Mouse (Mus musculus) gastrocnemius, postnatal 4 days (tissue): ENCODE measurements around the gene Hao2. TPM values are rescaled to one million over a fixed set of nuclear protein-coding genes. Genes with fewer than 3 reads are reported as not detected.

Experiments
- DNase-seq, 2 experiments: peaks; one replicate each; pipeline ENCODE4 v3.0.0; 2021 to 2022; ENCODE audit warnings: low spot score in 2 of 2, mixed read lengths in 2 of 2
- total RNA-seq, 2 experiments: library from RNA; stranded (reverse); gene quantifications; 2 replicates each; pipeline ENCODE4 v1.2.3; 2021

The Hao2 gene
- total RNA-seq, 2 experiments from 2014 or later: 0.34 TPM; not detected in 1

DNA sequence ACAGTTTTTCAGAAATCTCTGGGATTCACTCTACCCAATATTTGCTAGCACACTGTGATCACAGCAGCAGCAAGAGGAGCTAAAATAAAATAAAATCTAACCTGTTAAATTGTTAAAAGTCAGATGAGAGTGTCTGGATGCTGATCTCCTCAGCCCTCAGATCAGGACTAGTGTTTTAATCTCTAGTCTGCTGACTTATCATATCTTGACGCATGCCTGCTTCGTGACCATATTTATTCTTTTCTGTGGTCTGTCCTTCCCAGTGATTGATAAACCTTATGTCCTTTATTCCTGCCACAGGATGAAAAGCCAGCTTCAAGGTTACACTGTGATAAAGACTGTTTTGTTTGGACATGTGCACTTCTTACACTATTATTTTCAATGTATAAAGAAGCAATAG is 35.0 kb downstream of the Hao2 start:
- DNase-seq: no peak

- DNase-seq: no peak
Measured at GRCm38 (mm10) chr3:98856892-98857291, 36.1 kb downstream of the Hao2 start.

DNA sequence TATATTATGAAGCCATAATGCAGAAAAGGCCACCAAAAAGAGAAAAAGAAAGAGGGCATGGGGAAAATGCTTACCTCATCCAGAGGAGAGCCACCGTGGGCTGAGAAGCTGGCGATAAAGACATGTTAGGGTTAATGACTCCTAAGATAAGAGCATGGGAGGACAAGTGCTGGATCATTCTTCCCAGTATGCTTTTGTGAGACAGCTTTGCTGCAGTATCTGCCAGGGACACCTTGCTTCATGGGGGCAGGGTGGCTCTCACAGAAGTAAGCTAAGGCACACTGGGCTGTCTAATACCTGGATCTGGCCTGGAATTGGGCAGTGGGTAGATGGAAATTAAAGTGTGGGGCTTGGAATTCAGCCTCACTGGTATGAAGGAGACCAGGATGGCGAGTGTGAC is 37.9 kb downstream of the Hao2 start:
- no peak for DNase-seq

DNA sequence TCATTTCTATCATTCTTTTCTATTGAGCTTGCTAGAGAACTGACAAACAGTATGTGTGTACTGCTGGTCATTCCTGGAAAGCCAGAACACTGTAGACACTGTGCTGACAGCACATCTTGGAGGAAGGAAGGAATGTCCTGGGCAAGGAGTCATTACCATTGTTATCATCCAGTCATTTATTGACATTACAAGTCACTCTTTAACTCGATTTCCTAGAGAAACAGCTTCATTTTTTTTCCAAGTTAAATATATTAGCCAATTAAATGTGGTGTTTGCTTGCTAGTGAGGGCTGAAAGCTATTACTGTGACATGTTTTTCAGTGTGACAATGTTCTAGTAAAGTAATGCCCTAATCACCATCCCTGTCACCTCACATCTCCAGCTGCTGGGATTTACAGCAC is 39.4 kb downstream of the Hao2 start:
- DNase-seq: no peak

GRCm38 (mm10) chr3:98853051-98853450 is 40.0 kb downstream of the Hao2 start:
- DNase-seq: no peak

GRCm38 (mm10) chr3:98852631-98853030 is 40.4 kb downstream of the Hao2 start:
- DNase-seq: no peak

DNA sequence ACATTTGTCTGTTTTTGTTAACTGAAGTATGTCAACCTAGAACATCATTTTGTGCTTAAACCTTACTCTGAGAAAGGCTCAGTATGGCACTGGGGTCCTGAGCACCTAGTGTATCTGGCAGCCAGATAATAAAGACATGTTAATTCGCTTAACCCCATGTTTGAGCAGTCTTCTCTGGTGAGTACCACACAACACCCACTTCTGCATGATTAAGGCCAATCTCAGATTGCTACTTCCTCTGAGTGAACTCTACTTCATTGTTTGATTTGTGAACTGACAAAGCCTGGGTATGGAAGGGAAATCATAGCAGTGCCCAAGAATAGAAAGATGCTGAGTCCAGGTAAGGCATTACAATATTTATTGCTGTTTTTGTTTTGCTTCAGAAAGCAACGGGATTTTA is 41.2 kb downstream of the Hao2 start:
- no peak for DNase-seq

DNA sequence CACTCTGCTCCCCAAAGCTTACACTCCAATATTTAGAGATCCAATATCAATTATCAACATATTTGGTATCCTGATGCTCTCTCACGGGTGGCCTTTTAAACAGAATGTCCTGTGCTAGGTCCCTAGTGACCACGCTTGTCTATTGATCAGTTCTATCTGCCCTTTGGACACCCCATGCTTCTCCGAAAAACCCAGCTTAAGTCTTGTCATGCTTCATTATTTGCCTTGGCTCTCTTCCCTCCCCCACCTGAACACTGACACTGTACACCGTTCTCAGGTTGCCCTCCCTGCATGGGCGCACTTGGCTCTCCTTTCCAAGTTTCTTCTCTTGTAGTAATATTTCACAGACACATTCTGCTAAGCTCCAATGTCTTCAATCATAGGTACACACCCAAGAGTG is 42.8 kb downstream of the Hao2 start:
- DNase-seq: no peak

DNA sequence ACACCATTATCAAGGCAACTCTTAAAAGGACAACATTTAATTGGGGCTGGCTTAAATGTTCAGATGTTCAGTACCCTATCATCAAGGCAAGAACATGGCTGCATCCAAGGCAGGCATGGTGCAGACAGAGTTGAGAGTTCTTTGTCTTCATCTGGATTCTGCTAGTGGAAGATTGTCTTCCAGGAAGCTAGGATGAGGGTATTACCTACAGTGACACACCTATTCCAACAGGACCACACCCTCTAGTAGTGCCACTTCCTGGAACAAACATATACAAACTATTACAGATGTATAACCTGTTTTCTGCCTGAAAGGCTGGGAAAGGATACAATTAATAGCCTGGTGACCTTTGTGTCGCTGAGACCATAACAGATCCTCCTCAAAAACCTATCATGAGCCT is 44.1 kb downstream of the Hao2 start:
- no peak for DNase-seq

Other genes starting within 250 kb of the Hao2 start
- not detected for gene Hsd3b2, start 168.7 kb downstream of the Hao2 start, total RNA-seq
- gene Hsd3b3, start 130.1 kb downstream of the Hao2 start, total RNA-seq: under 1 TPM in 1 of 2 experiments, not detected in 1; 0.52 TPM
- gene Hsd3b6, start 78.8 kb downstream of the Hao2 start, total RNA-seq: not detected
- gene Hsd3b1, start 33.4 kb downstream of the Hao2 start, total RNA-seq: under 1 TPM in 1 of 2 experiments, not detected in 1; 0.16 TPM
- gene Wars2, start 247.8 kb upstream of the Hao2 start, total RNA-seq: 1 to 10 TPM; 7.6 to 7.9 TPM